Mouse (Mus musculus): ENCODE results near the gene Snrnp70.
"Not testable (repeated sequence)": the region's sequence is repeated elsewhere in the genome, so short reads cannot be mapped to it uniquely, and the experiment has no call there.

Snrnp70 gene

GRCm38 (mm10) chr7:45409497-45410163 lies 14.1 kb upstream of the Snrnp70 start:
- DNase-seq (ENCODE audit: low read depth), result no peak

DNA sequence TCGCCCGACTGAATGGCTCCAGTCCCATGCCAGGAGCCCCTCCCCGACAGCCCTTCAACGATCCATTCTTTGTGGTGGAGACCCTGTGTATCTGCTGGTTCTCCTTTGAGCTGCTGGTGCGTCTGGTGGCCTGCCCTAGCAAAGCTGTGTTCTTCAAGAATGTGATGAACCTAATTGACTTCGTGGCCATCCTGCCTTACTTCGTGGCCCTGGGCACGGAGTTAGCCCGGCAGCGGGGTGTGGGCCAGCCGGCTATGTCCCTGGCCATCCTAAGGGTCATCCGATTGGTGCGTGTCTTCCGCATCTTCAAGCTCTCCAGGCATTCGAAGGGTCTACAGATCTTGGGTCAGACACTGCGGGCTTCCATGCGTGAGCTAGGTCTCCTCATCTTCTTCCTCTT lies 13.4 kb upstream of the Snrnp70 start:
- no peak for DNase-seq (ENCODE audit: low read depth)

DNA sequence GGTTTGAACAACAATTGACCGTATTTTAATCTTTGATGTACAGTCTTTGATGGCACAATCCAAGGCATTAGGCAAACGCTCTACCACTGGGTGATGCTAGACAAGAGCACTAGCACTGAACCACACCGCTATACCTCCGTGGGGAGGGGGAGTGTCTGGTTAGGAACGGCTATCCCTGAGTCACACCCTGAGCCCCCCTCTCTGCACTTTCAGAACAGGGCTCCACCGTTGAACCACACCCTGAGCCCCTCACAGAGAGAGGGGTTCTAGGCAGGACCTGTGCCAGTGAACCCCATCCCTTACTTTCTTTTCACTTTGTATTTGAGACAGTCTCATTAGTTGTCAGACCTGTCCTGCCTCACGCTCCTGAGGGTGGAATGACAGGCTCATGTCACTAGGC lies 12.8 kb upstream of the Snrnp70 start:
- no peak for DNase-seq (ENCODE audit: low read depth)

GRCm38 (mm10) chr7:45407836-45408235 lies 12.3 kb upstream of the Snrnp70 start:
- no peak for DNase-seq (ENCODE audit: low read depth)

DNA sequence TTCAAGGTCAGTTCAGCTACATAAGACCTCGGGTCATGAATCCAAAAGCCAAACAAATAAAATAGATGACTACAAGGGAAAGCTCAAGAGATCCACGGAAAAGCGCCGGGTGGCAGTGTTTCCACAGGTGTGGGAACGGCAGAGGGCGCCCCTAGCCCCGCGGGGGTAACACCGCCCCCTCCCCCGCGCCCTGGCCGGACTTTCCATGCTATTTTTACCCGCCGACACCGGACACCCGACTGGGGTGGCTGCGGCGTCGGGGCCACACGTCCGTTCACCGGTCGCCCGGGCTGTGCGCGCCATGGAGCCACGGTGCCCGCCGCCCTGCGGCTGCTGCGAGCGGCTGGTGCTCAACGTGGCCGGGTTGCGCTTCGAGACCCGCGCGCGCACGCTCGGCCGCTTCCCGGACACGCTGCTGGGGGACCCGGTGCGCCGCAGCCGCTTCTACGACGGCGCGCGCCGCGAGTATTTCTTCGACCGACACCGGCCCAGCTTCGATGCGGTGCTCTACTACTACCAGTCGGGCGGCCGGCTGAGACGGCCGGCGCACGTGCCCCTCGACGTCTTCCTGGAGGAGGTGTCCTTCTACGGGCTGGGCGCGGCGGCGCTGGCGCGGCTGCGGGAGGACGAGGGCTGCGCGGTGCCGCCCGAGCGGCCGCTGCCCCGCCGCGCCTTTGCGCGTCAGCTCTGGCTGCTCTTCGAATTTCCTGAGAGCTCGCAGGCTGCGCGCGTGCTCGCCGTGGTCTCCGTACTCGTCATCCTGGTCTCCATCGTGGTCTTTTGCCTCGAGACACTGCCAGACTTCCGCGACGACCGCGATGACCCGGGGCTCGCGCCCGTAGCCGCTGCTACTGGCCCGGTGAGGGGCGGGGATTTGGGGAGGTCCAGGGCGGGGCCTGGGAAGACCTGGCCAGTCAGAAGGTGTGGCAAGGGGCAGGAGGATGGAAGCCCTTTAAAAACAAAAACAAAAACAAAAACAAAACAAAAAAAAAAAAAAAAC lies 10.9 kb upstream of the Snrnp70 start:
- DNase-seq (ENCODE audit: low read depth), result no peak

DNA sequence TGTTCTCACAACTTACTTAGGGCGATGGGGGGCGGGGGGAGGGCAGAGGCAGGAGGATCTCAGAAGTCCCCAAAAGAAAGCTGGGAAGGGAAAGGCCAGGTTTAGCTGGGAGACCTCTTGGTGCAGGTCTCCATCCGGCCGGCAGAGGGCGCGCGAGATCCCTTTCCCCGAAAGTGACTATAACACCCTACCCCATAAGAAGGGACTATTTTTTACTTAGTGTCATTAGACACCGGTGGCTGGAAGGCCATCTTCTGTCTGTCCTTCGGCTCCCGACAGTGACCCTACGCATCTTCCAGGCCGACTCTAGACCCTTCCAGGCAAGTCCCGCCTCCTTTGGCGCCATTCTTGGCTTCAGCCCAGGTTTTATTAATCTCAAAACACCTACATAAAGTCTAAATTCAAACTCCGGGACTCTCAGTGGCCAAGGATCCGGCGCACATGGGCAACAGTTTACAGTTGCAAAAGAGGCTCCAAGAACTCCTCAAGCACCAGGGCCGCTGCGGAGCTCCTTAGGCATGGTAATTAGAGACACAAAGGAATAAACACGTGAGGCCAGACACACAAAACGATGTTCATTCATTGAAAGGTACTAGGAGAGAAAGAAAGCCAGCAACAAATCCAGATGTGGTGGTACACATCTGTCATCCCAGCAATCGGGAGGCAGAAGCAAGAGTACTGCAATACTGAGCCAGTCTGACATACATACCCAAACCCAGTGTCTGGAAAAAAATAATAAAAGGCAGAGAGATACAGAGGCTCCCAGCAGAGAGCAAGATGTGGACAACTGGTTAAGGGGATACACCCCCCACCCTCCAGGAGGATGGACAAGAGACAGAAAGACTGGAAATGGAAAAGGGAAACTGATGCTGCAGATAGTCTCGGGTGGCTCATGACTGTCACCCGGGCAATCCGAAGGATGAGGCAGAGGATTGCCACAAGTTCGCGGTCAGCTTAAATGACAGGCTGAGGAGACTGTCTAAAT lies 9.8 kb upstream of the Snrnp70 start, which contains the start of gene Kcna7:
Gene Kcna7 (plus strand): TSS at position 563 of the 985 bp plus-strand sequence.
- peak; percentile 77 for DNase-seq (ENCODE audit: low read depth)

- peak; percentile 77 for DNase-seq (ENCODE audit: low read depth)
These were observed 8.2 kb upstream of the Snrnp70 start for GRCm38 (mm10) chr7:45403532-45404261.

- DNase-seq (ENCODE audit: low read depth), result no peak
These were observed 6.1 kb upstream of the Snrnp70 start for GRCm38 (mm10) chr7:45401521-45402085.

- DNase-seq (ENCODE audit: low read depth), result peak; percentile 52
These were observed 1.2 kb upstream of the Snrnp70 start for GRCm38 (mm10) chr7:45396787-45397186.

GRCm38 (mm10) chr7:45396337-45396775 lies 814 bp upstream of the Snrnp70 start:
- DNase-seq (ENCODE audit: low read depth), result not testable (repeated sequence)

DNA sequence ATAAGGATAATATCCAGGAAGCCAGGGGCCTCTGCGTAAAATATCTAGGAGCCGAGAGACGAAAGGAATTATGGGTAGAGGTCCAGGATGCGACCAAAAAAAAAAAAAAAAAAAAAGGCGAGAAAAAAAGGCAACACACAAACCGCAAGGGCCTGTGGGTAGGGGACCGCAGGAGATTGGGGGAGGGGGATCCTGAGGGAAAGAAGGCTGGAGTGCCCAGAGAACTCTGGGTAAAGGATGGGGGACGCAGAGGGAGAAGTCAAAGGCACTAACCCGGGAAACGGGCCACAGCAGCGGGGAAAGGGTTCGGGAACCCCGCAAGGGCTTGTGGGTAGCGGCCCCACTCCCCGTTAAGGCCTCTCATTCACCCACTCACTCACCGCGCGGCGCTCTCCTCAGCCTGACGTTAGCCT lies 407 bp downstream of the Snrnp70 start:
- DNase-seq (ENCODE audit: low read depth), result peak; percentile 82

- DNase-seq (ENCODE audit: low read depth), result peak; percentile 48
These were observed 9.5 kb downstream of the Snrnp70 start for GRCm38 (mm10) chr7:45386077-45386476.

GRCm38 (mm10) chr7:45376057-45376456 lies 19.5 kb downstream of the Snrnp70 start:
- no peak for DNase-seq (ENCODE audit: low read depth)

DNA sequence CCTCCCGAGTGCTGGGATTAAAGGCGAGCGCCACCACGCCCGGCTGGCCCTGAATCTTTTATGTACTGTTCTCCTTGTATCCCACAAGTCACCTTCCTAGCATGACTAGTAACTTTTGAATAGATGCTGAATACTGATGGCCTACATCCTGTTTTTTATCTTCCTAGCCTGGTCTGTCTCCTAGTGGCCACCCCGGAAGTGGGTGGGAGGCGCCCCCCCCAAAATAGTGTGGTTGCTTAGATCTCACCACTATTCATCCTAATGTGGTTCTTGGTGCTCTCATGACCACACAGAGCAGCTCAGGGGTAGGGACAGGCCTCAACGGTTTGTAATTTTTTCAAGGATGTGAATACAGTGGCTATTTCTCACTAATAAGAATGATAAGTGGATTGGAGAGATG lies 20.9 kb downstream of the Snrnp70 start:
- DNase-seq (ENCODE audit: low read depth), result no peak

DNA sequence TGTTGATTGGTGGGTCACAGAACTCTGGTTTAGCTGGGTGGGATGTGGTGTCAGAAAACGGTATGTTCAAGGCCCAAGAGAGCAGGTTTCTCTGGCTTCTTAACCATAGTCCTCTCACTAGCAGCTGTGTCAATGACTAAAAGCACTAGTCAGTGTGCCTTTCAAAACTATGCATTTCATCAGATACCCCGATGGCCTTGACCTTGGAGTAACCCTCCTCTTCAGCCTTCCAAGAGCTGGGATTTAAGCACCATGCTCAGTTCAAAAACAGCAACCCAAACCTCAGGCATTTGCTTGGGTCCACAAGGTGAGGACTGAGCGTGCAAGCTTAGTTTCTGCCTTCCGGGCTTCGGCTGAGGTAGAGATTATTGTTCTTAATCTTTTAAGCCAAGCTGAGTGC lies 23.2 kb downstream of the Snrnp70 start:
- DNase-seq (ENCODE audit: low read depth), result no peak

- peak; percentile 28 for DNase-seq (ENCODE audit: low read depth)
These were observed 24.8 kb downstream of the Snrnp70 start, which contains the start of gene Lin7b for GRCm38 (mm10) chr7:45370475-45371311. Gene Lin7b, minus strand, starts transcription at chr7:45370583.

- DNase-seq (ENCODE audit: low read depth), result no peak
These were observed 25.6 kb downstream of the Snrnp70 start for GRCm38 (mm10) chr7:45369836-45370474.

DNA sequence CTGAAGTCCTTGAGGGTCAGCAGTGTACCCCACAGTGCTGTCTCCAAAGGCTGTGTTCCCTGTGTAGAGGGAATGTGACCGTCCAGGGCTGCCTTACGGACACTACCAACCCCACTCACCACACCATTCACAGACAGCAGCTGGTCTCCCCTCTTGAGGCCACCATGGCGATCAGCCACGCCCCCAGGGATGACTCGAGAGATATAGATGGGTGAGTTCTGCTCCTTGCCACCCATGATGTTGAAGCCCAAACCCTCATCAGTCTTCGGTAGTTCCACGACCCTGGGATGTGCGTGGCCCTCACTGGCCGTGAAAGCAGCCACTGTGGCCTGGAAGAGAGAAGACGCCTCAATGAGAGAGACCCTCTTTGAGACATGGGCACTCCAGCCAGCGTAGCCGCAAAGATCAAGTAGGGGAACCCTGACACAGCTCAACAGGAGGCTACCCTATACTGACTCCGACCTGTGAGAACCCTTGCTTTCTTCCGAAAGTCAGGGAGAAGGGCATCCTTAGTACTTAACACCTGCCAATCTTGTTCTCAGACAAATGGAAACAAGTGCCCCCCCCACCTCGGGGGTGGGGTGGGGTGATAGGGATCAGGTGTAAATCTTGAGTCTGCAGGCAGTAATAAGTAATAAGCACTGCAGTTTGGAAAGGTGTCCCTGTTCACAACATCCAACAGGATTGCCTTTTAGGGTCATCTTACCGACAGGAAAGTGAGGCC lies 26.4 kb downstream of the Snrnp70 start:
- no peak for DNase-seq (ENCODE audit: low read depth)

All from NIH3T3 (cell line).